Mouse (Mus musculus) c-Kit-positive CD71-positive TER-119-positive erythroid progenitor cells, embryonic 14.5 days (primary cell): ENCODE measurements around the gene Lrrc61.

Experiments
- DNase-seq: peaks from one replicate; pipeline ENCODE4 v3.0.0-alpha.2; 2013; ENCODE audit warnings: low spot score

Gene Lrrc61

GRCm38 (mm10) chr6:48548314-48548713 is 6.3 kb upstream of the Lrrc61 start:
- DNase-seq, result no peak

- DNase-seq, result peak; percentile 56
Measured at GRCm38 (mm10) chr6:48552918-48553317, 1.7 kb upstream of the Lrrc61 start.

- DNase-seq, result no peak
Measured at GRCm38 (mm10) chr6:48553819-48554218, 777 bp upstream of the Lrrc61 start.

DNA sequence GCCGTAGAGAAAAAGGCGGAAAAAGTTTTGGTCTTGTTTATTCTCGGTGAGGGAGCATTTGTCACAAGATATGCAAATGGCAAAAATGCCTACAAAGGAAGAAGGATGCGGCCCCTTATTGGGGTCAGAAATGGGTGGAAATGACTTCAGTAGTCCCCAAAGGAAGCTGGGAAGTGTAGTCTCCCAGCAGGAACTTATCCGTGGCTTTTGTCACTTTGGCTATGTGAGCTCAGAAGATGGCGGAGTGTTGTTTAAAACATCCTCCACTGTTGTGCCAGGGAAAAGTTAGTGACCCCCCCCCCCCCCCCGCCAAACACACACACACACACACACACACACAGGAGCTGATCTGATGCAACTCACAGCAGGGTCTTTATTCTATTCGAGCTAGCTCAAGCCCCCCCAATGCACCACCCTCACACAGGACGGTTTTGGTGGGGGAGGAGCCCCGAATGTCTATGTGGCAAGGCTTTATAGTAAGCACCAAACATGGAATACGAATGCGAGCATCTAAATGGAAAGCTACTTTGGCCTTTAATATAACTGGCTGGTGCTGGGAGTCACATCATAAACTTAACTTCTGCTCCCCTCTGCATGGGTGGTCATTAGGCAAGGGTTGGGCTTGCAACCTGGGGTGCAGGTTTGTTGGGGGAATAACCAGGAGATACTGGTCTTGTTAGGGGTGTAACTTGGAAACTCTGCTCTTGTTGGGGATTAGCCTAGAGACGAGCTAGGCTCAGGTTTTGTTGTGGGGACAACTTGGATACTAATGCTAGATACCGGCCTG is 701 bp downstream of the Lrrc61 start:
- DNase-seq, result no peak

GRCm38 (mm10) chr6:48555956-48556355 is 1.4 kb downstream of the Lrrc61 start:
- DNase-seq, result no peak

GRCm38 (mm10) chr6:48565693-48566310 is 11.2 kb downstream of the Lrrc61 start:
- no peak for DNase-seq

GRCm38 (mm10) chr6:48566312-48566711 is 11.7 kb downstream of the Lrrc61 start:
- DNase-seq, result no peak

- DNase-seq, result no peak
Measured at GRCm38 (mm10) chr6:48568036-48568984, 13.7 kb downstream of the Lrrc61 start.

- no peak for DNase-seq
Measured at GRCm38 (mm10) chr6:48569065-48569807, 14.6 kb downstream of the Lrrc61 start.

- no peak for DNase-seq
Measured at GRCm38 (mm10) chr6:48572014-48572413, 17.4 kb downstream of the Lrrc61 start.

DNA sequence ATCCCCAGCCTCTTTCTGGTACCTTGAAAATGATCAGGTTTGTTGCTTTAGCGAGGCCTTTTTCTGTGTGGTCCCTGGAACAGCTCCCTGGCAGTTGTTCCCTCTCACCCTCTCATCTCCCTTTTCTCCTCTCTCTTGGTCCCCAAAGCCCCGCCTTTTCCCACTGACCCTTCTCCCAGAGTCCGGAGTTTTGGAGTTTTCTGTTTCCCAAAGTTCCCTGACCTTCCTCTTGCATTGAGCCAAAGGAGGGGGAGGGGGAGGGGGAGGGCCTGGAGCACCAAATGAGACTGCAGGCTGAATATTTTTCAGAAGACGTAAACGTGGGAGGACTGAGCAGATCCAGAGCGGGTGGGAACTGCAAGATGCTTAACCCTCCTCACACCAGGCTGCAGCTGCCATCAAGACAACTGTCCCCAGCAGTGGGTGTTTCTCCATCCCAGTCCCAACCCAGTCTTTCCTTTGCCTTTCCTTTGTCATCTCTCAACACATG is 18.0 kb downstream of the Lrrc61 start, which contains the start of gene Rarres2:
Gene Rarres2, minus strand, starts transcription at position 218 of the 490 bp plus-strand sequence.
- no peak for DNase-seq

DNA sequence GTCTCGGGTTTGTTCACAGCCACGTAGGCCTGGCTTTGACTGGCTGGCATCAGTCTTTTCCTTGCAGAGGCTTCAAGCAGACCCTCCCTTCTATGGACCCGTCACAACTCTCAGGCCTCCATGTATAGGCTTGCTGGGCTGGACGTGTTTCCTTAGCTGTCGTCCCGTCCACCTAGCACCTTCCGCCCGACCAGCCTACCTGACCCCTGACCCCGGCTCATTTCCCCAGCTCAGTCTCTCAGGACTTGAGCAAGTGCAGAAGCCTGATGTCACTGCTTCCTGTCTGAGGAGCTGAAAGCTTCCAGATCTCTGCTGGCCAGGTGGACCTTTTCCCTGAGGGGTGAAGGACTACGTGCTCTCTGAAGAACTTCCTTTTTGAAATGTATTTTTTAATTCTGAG is 18.7 kb downstream of the Lrrc61 start:
- DNase-seq, result no peak

GRCm38 (mm10) chr6:48573981-48574380 is 19.4 kb downstream of the Lrrc61 start:
- DNase-seq, result no peak

GRCm38 (mm10) chr6:48578736-48579135 is 24.1 kb downstream of the Lrrc61 start:
- DNase-seq, result no peak

DNA sequence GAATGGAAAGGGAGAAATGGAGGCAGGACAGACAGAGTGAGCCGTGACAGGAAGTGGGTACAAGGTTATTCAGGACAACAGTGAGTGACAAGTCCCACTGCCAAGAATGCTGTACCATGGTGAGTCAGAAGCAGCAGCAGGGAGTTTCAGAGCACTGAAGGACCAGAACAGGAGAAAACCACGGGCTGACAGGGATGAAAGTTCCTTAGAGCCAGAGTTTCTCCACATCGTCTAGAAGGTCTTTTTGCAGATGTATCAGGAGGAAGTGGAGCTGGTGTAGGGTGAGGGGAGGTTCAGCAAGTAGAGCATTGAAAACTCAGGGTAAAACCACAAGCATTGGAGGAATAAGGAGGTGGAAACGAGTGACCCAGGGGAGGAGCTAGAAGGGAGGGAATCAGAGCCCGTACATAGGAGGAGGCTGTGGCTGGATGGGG is 24.6 kb downstream of the Lrrc61 start:
- DNase-seq, result no peak

DNA sequence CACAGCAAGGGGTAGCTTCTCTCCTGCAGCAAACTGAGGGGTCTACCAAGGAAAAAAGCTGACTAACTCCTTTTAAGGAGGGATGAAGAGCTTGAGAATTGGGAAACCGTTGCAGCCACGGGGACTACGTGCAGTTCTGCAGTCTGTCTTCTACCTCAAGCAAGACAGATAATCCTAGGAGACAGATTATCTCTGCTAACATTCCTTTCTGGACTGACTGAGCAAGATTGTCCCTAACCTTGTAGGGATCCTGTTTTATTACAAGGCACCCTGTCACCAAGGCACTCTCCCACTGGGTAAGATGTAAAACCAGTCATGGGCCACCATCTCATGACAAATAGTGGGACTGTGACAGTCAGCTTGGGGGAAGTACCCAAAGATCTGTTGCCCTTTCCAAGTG is 26.7 kb downstream of the Lrrc61 start:
- no peak for DNase-seq

DNA sequence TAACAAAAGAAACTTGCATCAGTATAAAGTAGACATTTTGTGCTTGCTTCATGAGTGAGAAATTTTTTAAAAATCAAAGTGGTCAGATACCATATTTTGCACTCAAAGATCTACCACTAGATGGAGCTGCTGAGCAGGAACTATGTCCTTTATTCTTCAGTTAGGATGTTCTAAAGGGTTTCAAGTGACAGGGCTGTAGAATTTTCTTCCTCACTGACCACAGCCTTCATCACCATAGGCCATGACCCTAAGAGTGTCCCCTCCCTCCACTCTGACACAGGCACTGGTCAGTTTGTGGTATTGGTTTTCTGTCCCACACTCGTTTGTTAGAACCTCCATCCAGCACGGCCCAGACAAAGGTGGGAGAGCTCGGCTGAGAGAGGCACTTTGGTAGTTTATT is 27.4 kb downstream of the Lrrc61 start:
- peak; percentile 28 for DNase-seq

DNA sequence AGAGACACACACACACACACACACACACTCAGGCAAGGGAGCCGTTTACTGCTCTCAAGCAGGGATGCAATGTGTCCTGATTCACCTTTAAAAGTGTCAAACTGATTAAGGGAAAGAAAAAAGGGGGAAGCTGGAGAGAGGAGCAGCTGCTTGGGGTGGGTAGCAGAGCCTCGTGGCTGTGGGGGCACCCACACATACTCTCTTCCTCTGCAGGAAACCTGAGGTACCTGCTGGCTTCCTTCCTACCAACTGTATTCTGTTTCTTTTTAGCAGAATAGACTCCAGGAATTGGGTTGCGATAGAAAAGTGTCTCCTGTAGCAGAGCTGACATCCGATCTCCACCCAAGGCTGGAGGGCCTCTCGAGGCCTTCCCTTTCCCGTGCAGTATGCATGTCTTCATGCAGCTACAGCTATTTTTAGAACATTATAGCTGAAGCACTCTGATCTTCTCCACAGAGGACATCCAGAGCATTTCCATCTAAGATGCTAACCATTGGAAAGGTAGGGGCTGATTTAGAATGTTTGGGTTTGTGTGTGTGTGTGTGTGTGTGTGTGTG is 34.7 kb downstream of the Lrrc61 start, which contains the start of gene Gm45021:
Gene Gm45021, plus strand, starts transcription at position 417 of the 557 bp plus-strand sequence.
- DNase-seq, result no peak

DNA sequence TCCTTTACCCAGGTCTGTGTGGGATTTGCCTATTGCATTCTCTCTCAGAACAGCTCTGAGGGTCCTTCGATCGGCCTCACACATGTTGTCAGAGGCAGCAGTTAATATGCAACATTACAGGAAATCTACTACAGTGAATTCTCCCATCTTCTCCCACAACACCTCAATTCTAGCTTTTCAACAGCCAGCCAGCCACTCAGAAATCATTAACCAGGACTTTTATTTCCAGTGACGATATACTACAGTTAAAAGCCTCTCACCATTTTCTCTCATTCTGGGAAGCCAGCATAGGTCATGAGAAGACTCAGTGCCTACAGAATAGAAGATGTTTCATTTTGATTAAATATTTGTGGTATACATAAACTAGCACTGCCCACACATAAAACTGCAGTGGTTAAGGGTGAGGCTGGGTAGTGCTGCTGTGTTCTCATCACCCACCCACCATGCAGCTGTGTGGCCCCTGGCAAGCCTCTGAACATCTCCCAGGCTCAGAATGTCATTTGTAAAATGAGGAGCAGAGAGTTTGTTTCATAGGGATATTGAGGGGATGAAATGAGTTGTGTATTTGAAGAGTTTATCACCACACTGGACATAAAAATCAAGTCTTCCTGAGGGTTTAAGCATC is 36.7 kb downstream of the Lrrc61 start:
- DNase-seq, result no peak

DNA sequence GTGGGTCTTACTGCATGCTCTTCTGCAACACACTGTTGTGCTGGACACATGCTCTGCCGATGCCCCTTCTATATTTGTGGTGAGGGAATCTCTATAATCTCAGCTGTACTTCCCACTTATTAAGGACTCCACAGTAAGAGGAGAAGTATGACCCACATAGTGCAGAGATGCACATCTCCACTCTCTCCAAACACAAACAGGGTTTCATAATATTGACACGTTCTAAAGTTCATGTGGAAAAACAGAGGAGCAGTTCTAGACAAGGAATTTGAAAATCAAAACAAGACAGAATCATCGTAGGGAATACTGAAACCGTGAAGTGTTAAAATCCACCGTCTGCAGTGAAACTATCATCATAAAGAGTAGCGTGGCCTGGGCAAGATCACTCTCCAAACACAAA is 37.3 kb downstream of the Lrrc61 start:
- no peak for DNase-seq
